Mouse (Mus musculus) cerebellum, adult 9-10 months (tissue): ENCODE measurements around the gene E330034G19Rik.

Source experiments
- DNase-seq: peaks from one replicate; pipeline ENCODE4 v3.0.0; 2022

E330034G19Rik gene

GRCm38 (mm10) chr14:24358295-24358951, 65.4 kb downstream of the E330034G19Rik start:
- DNase-seq, result peak; percentile 13
